In genomic region chr8:99314561-99314960, GRCm38 (mm10) we compare ENCODE assay signal across 12 mouse cellular contexts.
"Had no signal": no experiment of that assay in that cellular context is flagged by ENCODE, and none has a peak within 500 bp of the region (broad histone marks: within the 10 kb centered on the region; RNA-seq: fewer than 3 reads in every experiment).

No protein-coding gene starts in this region.

- DNase-seq: liver, postnatal 0 days; lung, adult 2 months; lung, postnatal 14 days; lung, postnatal 36 days; retina, postnatal 1 day; right cerebral cortex, adult 18-20 months; right cerebral cortex, postnatal 25 days; right cerebral cortex, postnatal 4 days; spleen, adult 18-20 months; thymus, adult 2 months; thymus, postnatal 25 days; thymus, postnatal 4 days had no signal
